Mouse (Mus musculus) E14TG2a.4 (cell line): ENCODE data around the gene Rpain.

Source experiments
- CTCF ChIP-seq: conservative IDR thresholded peaks from 2 replicates; pipeline ENCODE4 v1.5.1; 2014; ENCODE audit warnings: low read length
- NANOG ChIP-seq: IDR thresholded peaks from 2 replicates; pipeline ENCODE4 v1.6.1; 2014; ENCODE audit warnings: borderline replicate concordance, low read length, mixed read lengths
- POU5F1 ChIP-seq: IDR thresholded peaks from 2 replicates; pipeline ENCODE4 v1.6.1; 2014; ENCODE audit warnings: low read length, borderline replicate concordance

DNA sequence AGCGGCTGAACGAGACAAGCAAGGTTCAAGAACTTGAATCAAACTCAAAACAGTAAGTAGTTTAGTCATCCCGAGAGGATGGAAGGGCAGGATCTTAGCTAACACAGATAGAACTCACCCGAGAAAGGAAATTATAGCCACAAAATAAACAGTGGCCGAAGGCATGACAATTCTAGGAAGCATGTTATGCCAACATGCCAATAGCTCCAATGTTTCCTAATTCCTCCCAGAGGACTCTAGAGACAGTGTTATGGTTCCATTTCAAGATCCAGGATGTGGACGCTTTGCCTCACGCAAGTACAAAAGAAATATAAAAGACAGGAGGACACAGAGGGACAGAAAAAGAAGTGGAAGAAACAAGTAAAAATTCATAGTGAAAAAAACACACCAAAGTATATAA lies 37.8 kb downstream of the Rpain start:
- TF ChIP-seq CTCF (no peak), NANOG (no peak), POU5F1 (no peak)
